Mouse (Mus musculus) C2C12 (cell line): ENCODE results near the gene Fut8.
"Not testable (repeated sequence)": the region's sequence is repeated elsewhere in the genome, so short reads cannot be mapped to it uniquely, and the experiment has no call there.

Source experiments
- CEBPB ChIP-seq: IDR thresholded peaks from one replicate; pipeline ENCODE4 v1.6.1; 2011; ENCODE audit warnings: low read depth, mild to moderate bottlenecking, control low read depth, moderate library complexity
- CTCF ChIP-seq: IDR thresholded peaks from one replicate; pipeline ENCODE4 v1.5.1; 2011; ENCODE audit not compliant: control insufficient read depth, insufficient read depth, insufficient read length
- FOSL1 ChIP-seq: IDR thresholded peaks from one replicate; pipeline ENCODE4 v1.8.0; 2011; ENCODE audit warnings: mild to moderate bottlenecking, low read length; ENCODE audit not compliant: poor library complexity, insufficient read depth, severe bottlenecking
- MAX ChIP-seq: IDR thresholded peaks from one replicate; pipeline ENCODE4 v1.6.1; 2011; ENCODE audit warnings: mild to moderate bottlenecking, control low read depth
- MYOG ChIP-seq: IDR thresholded peaks from one replicate; pipeline ENCODE4 v1.6.1; 2011; ENCODE audit not compliant: control insufficient read depth, insufficient read length; ENCODE audit errors: extremely low read depth
- USF1 ChIP-seq: IDR thresholded peaks from one replicate; pipeline ENCODE4 v1.6.1; 2011; ENCODE audit warnings: low read depth, mild to moderate bottlenecking, control low read depth, moderate library complexity

DNA sequence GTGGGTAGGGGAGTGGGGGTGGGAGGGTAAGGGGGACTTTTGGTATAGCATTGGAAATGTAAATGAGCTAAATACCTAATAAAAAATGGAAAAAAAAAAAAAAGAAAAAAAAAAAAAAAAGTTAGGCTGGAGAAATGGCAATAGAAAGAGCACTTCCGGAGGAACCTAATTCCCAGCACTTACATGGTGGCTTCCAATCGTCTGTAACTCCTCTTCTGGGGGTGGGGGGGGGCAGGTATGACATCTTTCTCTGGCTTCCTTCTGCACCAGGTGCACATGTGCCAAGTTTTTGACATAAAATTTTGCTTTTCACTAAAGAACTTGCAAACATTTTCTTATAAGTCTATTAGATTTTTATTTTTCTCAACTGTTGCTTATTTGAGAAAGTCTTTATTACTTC lies 53.9 kb downstream of the Fut8 start:
- TF ChIP-seq CTCF, CEBPB, USF1, MAX, MYOG, FOSL1: not testable (repeated sequence)
